In the genomic region with DNA sequence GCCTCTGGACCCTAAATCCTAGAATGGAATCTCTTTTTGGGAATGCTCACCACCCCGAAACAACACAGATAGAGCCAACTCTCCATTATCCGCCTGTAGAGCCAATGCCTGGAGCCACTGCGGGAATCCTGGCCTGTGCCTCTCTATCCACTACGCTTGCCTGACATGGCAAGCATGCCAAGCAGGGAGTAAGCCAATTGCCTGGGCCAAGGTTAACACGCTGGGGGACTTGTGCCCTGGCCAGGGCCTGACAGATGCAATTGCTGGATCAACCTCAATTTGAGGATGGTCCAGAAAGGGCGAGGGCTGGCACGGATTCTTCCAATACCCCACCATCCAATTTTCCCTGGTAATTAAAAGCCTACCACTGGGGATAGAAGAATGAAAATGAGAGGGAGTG, we compare ENCODE assay signal across 12 mouse cellular contexts. TPM values are rescaled to one million over a fixed set of nuclear protein-coding genes. Genes with fewer than 3 reads are reported as not detected.
DNase-seq lines count a peak whose midpoint lies in the region; ATAC-seq and TF ChIP-seq lines count a peak whose summit lies in the region.
"Had no signal": no experiment of that assay in that cellular context is flagged by ENCODE, and none has a peak within 500 bp of the region (broad histone marks: within the 10 kb centered on the region; RNA-seq: fewer than 3 reads in every experiment).

No protein-coding gene starts in this region.

- H3K27me3 ChIP-seq in hindbrain, postnatal 0 days (ENCODE audit: insufficient read depth, low read length) = no peaks in the 10 kb centered on the region
- H3K27me3 ChIP-seq in hindbrain, embryonic 12.5 days = no peaks in the 10 kb centered on the region
- H3K27me3 ChIP-seq in forebrain, embryonic 16.5 days (replicated peaks; ENCODE audit: control insufficient read depth, insufficient read depth, low read length) = no peaks in the 10 kb centered on the region

- no peaks in the 10 kb centered on the region for H3K9me3 ChIP-seq in hindbrain, postnatal 0 days (ENCODE audit: low read length)
- H3K9me3 ChIP-seq in hindbrain, embryonic 12.5 days (replicated peaks) = no peaks in the 10 kb centered on the region
- no peaks in the 10 kb centered on the region for H3K9me3 ChIP-seq in forebrain, embryonic 16.5 days (ENCODE audit: control insufficient read depth, low read length)

- H3K9ac ChIP-seq in hindbrain, postnatal 0 days (replicated peaks; ENCODE audit: low read length) = no peak overlapping the region
- no peak overlapping the region for H3K9ac ChIP-seq in hindbrain, embryonic 12.5 days
- H3K9ac ChIP-seq in forebrain, embryonic 16.5 days (replicated peaks; ENCODE audit: low read depth, low read length) = no peak overlapping the region
- H3K9ac ChIP-seq: liver, embryonic 14.5 days had no signal

- no peak for TF ChIP-seq CTCF in hindbrain, postnatal 0 days (IDR thresholded peaks at IDR 0.05; ENCODE audit: low read depth)

- H3K4me1 ChIP-seq in hindbrain, postnatal 0 days (ENCODE audit: insufficient read depth, low read length) = no peaks in the 10 kb centered on the region; the same call in 1 of the 2 replicates
- peaks cover under 1% of the 10 kb centered on the region; the same call in 1 of the 2 replicates for H3K4me1 ChIP-seq in hindbrain, embryonic 12.5 days
- H3K4me1 ChIP-seq in forebrain, embryonic 16.5 days (replicated peaks; ENCODE audit: control insufficient read depth, insufficient read depth, low read length) = peaks cover 8% of the 10 kb centered on the region

- ATAC-seq in hindbrain, postnatal 0 days = peak; percentile 88
- ATAC-seq in hindbrain, embryonic 12.5 days (ENCODE audit: low FRiP score) = no peak
- 0 out of 2 replicates have a peak, but pooled peaks have one; percentile 70 for ATAC-seq in cerebellum, adult (ENCODE audit: insufficient number of reproducible peaks, low FRiP score, low TSS enrichment)
- ATAC-seq in forebrain, embryonic 16.5 days = peak; percentile 76
- ATAC-seq in CD4-positive, CD25-positive, alpha-beta regulatory T cell, adult 4 months = no peak
- ATAC-seq: activated CD4-positive, CD25-positive, alpha-beta regulatory T cell, adult 4 months had no signal

- peaks cover 13% of the 10 kb centered on the region for H3K36me3 ChIP-seq in hindbrain, postnatal 0 days (ENCODE audit: insufficient read depth, low read length)
- H3K36me3 ChIP-seq in hindbrain, embryonic 12.5 days = peaks cover 60% of the 10 kb centered on the region
- H3K36me3 ChIP-seq in forebrain, embryonic 16.5 days (ENCODE audit: control insufficient read depth, insufficient read depth) = peaks cover 21% of the 10 kb centered on the region

- peak; percentile 85 for DNase-seq in hindbrain, postnatal 0 days (ENCODE audit: low spot score)
- peak; percentile 53 for DNase-seq in adrenal gland, postnatal 25 days
- no peak for DNase-seq in right cerebral cortex, adult 18-20 months
- DNase-seq: layer of hippocampus, adult 9-11 months had no signal

- 0 out of 2 replicates have a peak overlapping the region, but pooled peaks have one; percentile 7 for H3K4me2 ChIP-seq in hindbrain, postnatal 0 days (ENCODE audit: low read depth, low read length)
- no peak overlapping the region for H3K4me2 ChIP-seq in hindbrain, embryonic 12.5 days (replicated peaks)
- H3K4me2 ChIP-seq in forebrain, embryonic 16.5 days (ENCODE audit: low read length) = no peak overlapping the region

- WGBS in hindbrain, postnatal 0 days = 50% methylated on average over 7 of the region's 7 CpGs
- 89% methylated on average over 7 of the region's 7 CpGs for WGBS in hindbrain, embryonic 12.5 days
- 68% methylated on average over 7 of the region's 7 CpGs for WGBS in forebrain, embryonic 16.5 days

- H3K27ac ChIP-seq in hindbrain, postnatal 0 days = no peak overlapping the region
- H3K27ac ChIP-seq in hindbrain, embryonic 12.5 days = no peak overlapping the region
- no peak overlapping the region for H3K27ac ChIP-seq in forebrain, embryonic 16.5 days (ENCODE audit: low read length)
- H3K27ac ChIP-seq: liver, embryonic 14.5 days had no signal

- no peak overlapping the region for H3K4me3 ChIP-seq in hindbrain, postnatal 0 days (ENCODE audit: low read length)
- no peak overlapping the region for H3K4me3 ChIP-seq in hindbrain, embryonic 12.5 days
- no peak overlapping the region for H3K4me3 ChIP-seq in forebrain, embryonic 16.5 days (replicated peaks; ENCODE audit: low read length)

RNA-seq across cellular contexts. Expression of a gene that starts 6.7 kb away (rescaled TPM):
- total RNA-seq in hindbrain, postnatal 0 days (2014; rRNA removed) = 50.4 and 56.8 TPM in 2 replicates
- 24.2 and 28.4 TPM in 2 replicates for polyA plus RNA-seq in hindbrain, postnatal 0 days (2015; fragmentation: Nextera tagmentation; extraction: Ambion mirVana)
- polyA plus RNA-seq in hindbrain, embryonic 12.5 days (2016; fragmentation: Nextera tagmentation; extraction: Ambion mirVana) = 45.6 and 52.2 TPM in 2 replicates
- 55.4 and 58.3 TPM in 2 replicates for total RNA-seq in adrenal gland, postnatal 25 days (2021)
- polyA plus RNA-seq in forebrain, embryonic 16.5 days (2015; fragmentation: Nextera tagmentation; extraction: Ambion mirVana) = 35.7 and 39.1 TPM in 2 replicates
- 10 to 100 TPM; 11.0 to 14.0 TPM for polyA plus RNA-seq in CD4-positive, CD25-positive, alpha-beta regulatory T cell, adult 4 months (2017; shearing (Covaris generic))

RNA-seq across cellular contexts. Expression of a gene that starts 20.8 kb away (rescaled TPM):
- 1.2 and 2.8 TPM in 2 replicates for total RNA-seq in hindbrain, postnatal 0 days (2014; rRNA removed)
- polyA plus RNA-seq in hindbrain, postnatal 0 days (2015; fragmentation: Nextera tagmentation; extraction: Ambion mirVana) = 0.61 and 1.2 TPM in 2 replicates
- 0.39 and 0.72 TPM in 2 replicates for polyA plus RNA-seq in hindbrain, embryonic 12.5 days (2016; fragmentation: Nextera tagmentation; extraction: Ambion mirVana)
- total RNA-seq in adrenal gland, postnatal 25 days (2021) = 0.57 and 1.2 TPM in 2 replicates
- 0.57 and 0.73 TPM in 2 replicates for polyA plus RNA-seq in forebrain, embryonic 16.5 days (2015; fragmentation: Nextera tagmentation; extraction: Ambion mirVana)
- 100 to 1,000 TPM in 1 of 2 experiments, 10 to 100 TPM in 1; 91.5 to 117 TPM for polyA plus RNA-seq in CD4-positive, CD25-positive, alpha-beta regulatory T cell, adult 4 months (2017; shearing (Covaris generic))

RNA-seq across cellular contexts. Expression of a gene that starts 32.2 kb away (rescaled TPM):
- 73.6 and 76.3 TPM in 2 replicates for total RNA-seq in hindbrain, postnatal 0 days (2014; rRNA removed)
- 95.7 and 103 TPM in 2 replicates for polyA plus RNA-seq in hindbrain, postnatal 0 days (2015; fragmentation: Nextera tagmentation; extraction: Ambion mirVana)
- polyA plus RNA-seq in hindbrain, embryonic 12.5 days (2016; fragmentation: Nextera tagmentation; extraction: Ambion mirVana) = 134 and 138 TPM in 2 replicates
- 163 and 192 TPM in 2 replicates for total RNA-seq in adrenal gland, postnatal 25 days (2021)
- polyA plus RNA-seq in forebrain, embryonic 16.5 days (2015; fragmentation: Nextera tagmentation; extraction: Ambion mirVana) = 132 and 164 TPM in 2 replicates
- 10 to 100 TPM; 58.1 to 59.3 TPM for polyA plus RNA-seq in CD4-positive, CD25-positive, alpha-beta regulatory T cell, adult 4 months (2017; shearing (Covaris generic))

RNA-seq across cellular contexts. Expression of a gene that starts 41.4 kb away (rescaled TPM):
- total RNA-seq in hindbrain, postnatal 0 days (2014; rRNA removed) = not detected in 2 replicates
- polyA plus RNA-seq in hindbrain, postnatal 0 days (2015; fragmentation: Nextera tagmentation; extraction: Ambion mirVana) = not detected in 2 replicates
- 0.08 TPM in 1 of 2 replicates, not detected in the other for polyA plus RNA-seq in hindbrain, embryonic 12.5 days (2016; fragmentation: Nextera tagmentation; extraction: Ambion mirVana)
- 0.12 and 0.57 TPM in 2 replicates for total RNA-seq in adrenal gland, postnatal 25 days (2021)
- polyA plus RNA-seq in forebrain, embryonic 16.5 days (2015; fragmentation: Nextera tagmentation; extraction: Ambion mirVana) = not detected in 2 replicates
- 100 to 1,000 TPM in 1 of 2 experiments, 10 to 100 TPM in 1; 86.6 to 132 TPM for polyA plus RNA-seq in CD4-positive, CD25-positive, alpha-beta regulatory T cell, adult 4 months (2017; shearing (Covaris generic))
- polyA plus RNA-seq: frontal cortex, adult 2 months; neural tube, embryonic 14.5 days had no signal

Comparison
In these comparisons a context has a peak if more than half of its experiments do, and no peak if none do; other contexts are left out.
1. ATAC-seq: peak in hindbrain, postnatal 0 days (single experiment), cerebellum, adult (single experiment) and forebrain, embryonic 16.5 days (single experiment); none in hindbrain, embryonic 12.5 days (single experiment) and CD4-positive, CD25-positive, alpha-beta regulatory T cell, adult 4 months (single experiment).
2. RNA of a gene that starts 20.8 kb away (polyA plus RNA-seq): 91.5 to 117 TPM in CD4-positive, CD25-positive, alpha-beta regulatory T cell, adult 4 months; 0.57 to 0.73 TPM in forebrain, embryonic 16.5 days, 0.61 to 1.2 TPM in hindbrain, postnatal 0 days and 0.39 to 0.72 TPM in hindbrain, embryonic 12.5 days; every median in the first group is over 10 times any median in the second.